Mouse (Mus musculus) brain, adult 2 months (tissue): Measurements from ENCODE around the gene Eif4enif1.
"Not testable (repeated sequence)": the region's sequence is repeated elsewhere in the genome, so short reads cannot be mapped to it uniquely, and the experiment has no call there.

Source experiments
- DNase-seq: peaks from one replicate; pipeline ENCODE4 v3.0.0; 2011; ENCODE audit warnings: low read depth, low spot score

Eif4enif1 gene

DNA sequence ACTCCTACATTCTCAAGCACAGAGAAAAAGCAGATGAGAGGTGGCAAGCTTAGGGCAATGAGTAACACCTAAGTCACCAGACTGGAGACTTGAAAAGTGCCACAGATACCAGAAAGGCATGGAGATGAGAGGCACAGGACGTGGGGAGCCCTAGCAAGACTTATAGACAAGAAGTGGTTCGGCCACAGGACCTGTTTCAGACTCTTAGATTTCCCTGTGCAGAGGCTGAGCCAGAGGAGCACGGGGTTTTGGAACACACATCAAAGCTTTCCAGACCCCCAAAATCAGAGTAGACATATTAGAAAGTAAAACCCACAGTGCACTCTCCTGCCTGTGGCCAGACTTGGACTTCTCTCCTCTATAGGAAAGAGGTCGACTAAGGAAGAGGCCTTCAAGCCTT is 20.9 kb upstream of the Eif4enif1 start:
- DNase-seq, result not testable (repeated sequence)

DNA sequence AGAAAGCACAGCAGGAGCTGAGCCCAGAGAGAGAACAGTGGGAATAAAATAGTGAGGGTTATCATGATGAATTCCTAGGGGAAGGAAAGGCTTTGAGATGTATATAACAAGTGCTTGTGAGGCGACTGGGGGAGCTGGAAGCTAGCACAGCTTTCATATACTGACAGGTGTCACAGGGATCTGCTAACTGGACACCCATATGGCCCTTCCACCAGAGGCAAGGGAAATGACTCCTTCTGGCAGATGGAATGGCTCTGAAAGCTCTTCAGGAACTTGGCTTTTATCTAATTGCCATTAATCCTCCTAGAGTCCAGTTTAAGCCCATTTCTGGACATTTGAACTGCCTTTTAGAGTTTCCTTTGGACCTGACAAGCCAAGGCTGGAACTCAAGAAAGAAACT is 20.2 kb upstream of the Eif4enif1 start:
- peak; percentile 61 for DNase-seq

DNA sequence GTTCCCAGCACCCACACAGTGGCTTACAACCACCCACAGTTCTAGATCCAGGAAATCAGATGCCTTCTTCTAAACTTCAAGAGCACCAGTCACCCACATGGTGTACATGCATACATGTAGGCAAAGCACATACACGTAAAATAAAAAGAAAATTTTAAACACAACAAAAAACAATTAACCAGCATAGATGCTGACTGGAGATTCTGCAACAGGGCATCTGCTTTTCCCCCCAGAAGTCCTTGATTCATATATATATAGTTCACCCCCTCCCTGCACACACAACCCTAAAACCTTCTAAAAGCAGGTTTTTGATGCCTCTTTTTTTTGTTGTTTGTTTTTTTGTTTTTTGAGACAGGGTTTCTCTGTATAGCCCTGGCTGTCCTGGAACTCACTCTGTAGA is 19.5 kb upstream of the Eif4enif1 start:
- not testable (repeated sequence) for DNase-seq

DNA sequence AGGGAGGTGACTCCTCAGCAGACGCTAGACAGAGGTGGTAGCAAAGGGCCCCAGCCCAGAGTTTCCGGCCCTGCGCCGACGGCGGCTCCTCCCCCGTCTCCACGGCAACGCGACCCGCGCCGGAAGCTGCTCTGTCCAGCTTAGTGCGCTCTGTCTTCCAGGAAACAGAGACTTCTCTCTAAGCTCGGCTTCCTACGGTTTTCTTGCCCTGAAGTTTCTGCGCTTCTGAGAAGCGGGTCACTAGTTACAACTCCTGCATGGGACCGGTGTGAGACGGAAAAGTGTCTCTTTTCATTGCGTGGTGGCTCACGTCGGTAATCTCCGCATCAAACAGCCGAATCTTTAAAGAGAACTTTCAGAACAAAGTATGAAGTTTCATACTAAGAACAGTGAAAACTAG is 8.8 kb upstream of the Eif4enif1 start, which contains the start of gene Sfi1:
Sfi1 (minus strand) TSS at position 101 of the 400 bp plus-strand sequence.
- DNase-seq, result no peak

DNA sequence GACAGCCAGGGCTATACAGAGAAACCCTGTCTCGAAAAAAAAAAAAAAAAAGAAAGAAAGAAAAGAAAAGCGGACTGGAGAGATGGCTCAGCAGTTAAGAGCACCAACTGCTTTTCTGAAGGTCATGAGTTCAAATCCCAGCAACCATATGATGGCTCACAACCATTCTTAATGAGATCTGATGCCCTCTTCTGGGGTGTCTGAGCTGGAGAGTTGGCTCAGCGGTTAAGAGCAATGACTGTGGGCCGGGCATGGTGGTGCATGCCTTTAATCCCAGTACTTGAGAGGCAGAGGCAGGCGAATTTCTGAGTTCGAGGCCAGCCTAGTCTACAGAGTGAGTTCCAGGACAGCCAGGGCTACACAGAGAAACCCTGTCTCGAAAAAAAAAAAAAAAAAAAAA is 1.6 kb upstream of the Eif4enif1 start:
- not testable (repeated sequence) for DNase-seq

DNA sequence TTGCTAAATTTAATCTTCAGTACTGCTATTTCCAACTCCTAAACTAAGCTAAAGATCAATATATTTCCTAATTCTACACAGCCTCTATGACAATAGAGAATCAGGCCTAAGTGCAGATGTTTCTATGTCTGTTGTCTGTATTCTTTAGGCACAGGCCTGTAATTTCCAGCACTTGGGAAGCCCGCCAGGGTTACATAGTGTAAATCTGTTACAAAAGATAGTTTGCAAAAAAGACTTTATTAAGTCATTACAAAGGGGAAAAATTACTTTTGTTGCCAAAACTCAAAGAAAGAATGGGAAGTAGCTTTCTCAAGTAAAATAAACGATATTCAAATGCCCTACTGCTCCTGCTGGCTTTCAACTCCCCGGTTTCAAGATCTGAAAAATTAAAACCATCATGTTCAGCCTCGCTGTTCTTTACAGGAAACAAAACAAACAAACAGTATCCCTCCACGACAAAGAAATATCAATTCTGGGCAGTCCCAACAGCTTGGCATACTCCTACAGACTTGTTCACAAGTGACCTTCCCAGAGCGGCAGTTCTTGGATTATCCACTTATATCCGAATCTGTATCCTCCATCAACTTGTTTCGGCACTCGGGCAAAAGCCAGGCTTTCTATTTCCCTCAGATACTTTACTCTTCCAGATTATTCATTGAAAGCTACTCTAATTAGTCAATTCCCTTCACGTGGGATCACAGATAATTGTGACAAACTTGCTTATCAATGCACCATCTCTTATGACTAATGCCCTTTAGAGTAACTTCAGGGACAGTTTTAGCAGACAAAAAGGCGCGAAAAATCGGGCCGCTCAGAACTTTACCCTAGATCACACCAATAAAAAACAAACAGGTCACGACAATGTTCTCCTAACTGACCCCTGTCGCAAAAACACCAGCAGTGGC is 614 bp upstream of the Eif4enif1 start:
- no peak for DNase-seq

DNA sequence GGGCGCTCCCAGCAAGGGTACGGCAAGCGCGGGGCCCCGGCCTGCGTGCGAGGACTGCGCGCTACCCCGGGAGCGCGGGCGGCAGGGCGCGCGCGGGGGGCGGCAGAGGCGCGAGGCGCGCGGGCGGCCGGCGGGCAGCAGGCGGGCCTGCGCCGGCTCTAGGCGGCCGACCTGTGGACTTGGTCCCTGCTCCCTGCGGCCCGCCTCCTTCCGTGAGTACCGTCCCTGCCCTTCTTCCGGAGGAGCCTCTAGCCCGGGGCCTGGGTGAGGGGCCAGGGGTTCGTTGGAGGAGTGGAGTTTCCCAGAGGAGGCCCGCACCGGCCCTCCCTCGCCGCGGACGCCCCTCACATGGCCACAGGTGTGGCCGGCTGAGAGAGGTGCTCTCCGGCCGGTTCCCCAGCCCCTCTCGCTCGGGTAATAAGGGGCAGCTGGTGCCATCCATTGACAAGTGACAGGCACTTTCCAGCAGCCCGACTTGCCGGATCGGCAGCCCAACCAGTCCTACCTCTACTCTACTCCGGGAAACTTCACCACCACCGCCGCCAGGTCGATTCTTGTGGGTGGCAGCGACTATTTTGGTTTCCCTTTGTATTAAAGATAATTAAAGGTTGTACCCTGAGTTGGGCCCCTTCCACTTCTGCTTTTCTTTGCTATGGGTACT is 719 bp downstream of the Eif4enif1 start:
- no peak for DNase-seq

DNA sequence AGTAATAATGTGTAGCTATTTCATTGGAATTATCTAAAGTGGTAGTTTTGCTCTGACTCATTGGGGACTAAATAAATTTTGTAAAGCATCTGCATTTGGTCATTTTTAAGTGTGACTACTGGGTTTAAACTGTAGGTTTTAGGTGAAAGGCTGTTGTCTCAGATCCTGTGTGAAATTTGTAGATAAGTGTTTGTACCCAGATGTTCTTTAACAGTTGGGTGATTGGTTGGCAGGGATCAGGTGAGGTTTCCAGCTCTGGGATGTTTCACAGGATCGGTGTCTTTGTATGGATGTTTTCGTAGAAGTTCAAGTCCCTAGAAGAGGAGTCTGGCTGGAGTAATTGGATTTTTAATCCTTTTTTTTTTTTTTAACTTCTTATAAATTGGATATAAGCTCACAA is 1.6 kb downstream of the Eif4enif1 start:
- DNase-seq, result no peak

DNA sequence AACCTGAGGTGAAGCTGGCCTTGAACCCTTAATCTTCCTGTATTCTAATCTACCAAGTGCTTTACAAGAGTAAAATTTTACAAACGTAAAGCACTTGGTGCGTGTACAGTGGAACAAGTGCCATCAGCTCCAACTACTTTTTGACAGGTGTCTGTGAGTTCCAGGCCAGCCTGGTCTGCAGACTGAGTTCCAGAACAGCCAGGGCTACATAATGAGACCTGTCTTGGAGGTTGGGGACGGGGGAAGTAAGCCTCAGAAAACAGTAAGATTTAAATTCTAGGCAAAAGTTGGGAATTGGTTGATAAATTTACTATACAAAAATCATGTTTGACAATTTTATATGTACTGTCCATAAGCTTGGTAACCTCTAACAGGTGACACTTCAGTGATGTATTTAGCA is 3.0 kb downstream of the Eif4enif1 start:
- DNase-seq, result no peak

DNA sequence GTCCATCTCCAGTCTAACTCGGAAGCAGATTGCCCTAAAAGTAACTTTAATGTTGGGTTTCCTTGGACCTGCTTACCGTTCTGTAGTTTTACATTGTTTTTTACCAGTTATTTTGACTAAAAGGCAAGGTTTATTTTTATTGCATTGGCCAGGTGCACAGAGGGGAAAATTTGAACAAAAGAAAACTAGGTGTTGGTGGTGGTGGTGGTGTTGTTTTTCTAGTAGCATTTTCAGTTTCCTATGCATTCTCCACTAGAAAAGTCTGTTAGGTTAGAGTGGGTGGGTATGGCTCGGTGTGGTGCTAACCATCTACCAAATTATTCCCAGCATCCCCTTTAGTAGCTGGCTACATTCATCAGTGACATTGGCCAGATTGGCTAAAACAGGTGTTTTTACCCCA is 4.6 kb downstream of the Eif4enif1 start:
- no peak for DNase-seq

DNA sequence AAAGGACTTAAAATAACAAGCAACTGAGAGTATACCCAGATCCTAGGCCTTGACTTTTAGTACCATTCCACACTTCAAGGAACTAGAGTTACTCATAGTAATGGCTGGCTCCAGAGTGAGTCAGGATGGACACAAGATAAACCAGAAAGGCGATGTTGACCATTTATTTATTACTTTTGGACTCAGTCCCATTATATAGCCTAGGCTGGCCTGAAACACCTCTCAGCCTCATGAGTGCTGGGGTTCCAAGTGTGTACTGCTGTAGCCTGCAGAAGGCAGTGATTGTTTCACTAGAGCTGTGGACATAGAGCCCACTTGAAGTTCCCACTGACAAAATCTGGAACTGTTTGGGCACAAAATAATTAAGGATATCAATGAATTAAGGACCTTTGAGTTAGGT is 10.3 kb downstream of the Eif4enif1 start:
- no peak for DNase-seq

DNA sequence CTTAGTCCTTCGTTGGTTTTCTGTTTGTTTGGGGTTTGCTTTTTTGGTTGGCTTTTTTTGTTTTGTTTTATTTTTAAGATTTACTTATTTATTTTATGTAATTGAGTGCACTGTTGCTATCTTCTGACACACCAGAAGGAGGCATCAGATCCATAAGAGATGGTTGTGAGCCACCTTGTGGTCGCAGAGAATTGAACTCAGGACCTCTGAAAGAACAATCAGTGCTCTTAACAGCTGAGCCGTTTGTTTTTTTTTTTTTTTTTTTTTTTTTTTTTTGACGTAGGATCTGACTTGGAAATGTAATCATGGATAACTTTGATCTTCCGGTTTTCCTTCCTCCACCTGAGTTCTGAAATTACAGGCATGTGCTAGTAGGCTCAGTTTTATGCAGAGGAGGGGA is 20.9 kb downstream of the Eif4enif1 start:
- DNase-seq, result no peak

DNA sequence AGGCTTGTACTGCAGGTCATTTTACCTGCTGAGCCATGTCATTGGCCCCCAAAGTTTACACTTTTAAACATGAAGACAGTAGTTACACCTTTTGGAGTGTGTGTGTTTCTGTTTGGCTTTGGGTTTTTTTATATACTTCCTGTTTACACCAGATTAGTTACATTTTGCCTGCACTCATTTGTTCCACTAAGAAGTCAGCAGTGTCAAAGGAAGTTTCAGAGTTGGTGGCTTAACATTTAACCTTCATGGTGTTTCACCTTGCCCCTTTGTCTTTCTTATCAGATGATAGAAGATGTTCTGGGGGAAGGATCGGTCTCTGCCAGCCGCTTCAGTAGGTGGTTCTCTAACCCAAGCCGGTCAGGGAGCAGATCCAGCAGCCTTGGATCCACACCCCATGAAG is 24.9 kb downstream of the Eif4enif1 start:
- DNase-seq, result no peak

DNA sequence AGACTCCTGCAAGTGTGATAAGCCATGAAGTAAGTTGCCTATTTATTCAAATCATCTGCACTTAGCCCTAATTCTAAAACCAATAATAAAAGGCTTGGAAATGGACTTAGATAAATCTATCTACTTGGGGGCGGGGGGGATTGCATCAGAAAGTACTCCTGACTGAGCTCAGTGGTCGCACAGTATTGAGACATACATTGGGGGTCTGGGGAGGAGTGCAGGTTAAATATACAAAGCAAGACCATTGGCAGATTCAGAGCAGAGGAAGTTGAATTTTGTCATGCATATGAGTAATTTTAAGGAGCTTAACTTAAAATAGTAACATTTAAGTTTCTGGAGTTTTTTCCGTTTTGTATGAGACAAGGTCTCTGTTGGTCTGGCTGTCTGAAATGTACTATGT is 30.1 kb downstream of the Eif4enif1 start:
- DNase-seq, result no peak

DNA sequence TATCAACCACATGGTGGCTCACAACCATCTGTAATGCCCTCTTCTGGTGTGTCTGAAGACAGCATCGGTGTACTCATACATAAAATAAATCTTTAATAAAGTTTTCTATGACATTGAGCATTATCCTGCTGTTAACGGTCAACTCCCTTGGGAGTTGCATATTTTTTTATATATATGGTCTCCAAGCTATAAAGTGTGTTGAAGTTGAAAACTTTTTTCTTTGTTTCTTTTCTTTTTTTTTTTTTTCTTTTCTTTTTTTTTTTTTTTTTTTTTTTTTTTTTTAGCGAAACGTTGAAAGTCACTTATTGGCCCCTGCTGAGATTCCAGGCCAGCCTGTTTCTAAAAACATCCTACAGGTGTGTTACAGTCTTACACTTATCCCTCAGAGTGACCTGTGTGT is 31.5 kb downstream of the Eif4enif1 start:
- DNase-seq, result no peak

DNA sequence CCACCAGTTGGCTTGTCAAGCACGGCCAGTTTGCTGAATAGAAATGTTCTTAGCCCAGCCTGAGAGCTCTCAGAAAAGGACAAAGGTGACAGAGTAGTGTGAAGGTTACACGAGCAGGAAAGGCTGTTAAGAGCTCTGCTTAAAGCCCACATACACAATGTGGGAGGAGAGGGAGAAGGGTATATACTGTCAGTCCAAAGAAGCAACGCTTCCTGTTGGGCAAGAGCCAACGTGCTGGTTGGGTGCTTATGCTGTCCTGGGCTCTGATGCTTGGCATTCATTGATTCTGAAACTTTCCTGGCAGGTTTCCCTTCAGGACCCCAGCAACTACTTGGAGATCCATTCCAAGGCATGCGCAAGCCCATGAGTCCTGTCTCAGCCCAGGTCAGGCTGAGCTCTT is 33.1 kb downstream of the Eif4enif1 start:
- no peak for DNase-seq

DNA sequence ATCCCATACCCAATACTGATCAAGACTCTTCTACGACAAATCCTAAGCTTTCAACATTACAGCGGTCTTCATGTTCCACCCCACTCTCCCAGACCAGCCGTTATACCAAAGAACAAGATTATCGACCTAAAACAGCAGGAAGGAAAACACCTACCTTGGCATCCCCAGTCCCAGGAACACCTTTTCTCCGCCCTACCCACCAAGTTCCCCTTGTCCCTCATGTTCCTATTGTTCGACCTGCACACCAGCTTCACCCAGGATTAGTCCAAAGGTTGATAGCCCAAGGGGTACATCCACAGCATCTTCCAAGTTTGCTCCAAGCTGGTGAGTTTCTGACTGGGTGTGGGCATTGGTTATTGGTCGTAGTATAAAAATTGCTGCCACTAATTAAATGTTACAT is 40.2 kb downstream of the Eif4enif1 start:
- no peak for DNase-seq

DNA sequence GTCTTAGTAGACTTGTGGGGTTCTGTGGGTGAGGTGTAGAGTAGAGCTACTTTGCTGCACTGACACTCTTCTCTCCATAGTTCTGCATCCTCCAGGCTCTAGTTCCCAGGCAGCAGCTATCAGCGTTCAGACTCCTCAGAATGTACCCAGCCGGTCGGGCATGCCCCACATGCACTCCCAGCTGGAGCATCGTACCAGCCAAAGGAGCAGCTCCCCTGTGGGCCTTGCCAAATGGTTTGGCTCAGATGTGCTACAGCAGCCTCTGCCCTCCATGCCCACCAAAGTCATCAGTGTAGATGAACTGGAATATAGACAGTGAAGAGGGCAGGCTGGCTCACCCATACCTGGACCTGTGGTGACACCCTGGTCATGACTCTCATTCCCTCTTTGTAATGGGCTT is 41.6 kb downstream of the Eif4enif1 start:
- peak; percentile 32 for DNase-seq

DNA sequence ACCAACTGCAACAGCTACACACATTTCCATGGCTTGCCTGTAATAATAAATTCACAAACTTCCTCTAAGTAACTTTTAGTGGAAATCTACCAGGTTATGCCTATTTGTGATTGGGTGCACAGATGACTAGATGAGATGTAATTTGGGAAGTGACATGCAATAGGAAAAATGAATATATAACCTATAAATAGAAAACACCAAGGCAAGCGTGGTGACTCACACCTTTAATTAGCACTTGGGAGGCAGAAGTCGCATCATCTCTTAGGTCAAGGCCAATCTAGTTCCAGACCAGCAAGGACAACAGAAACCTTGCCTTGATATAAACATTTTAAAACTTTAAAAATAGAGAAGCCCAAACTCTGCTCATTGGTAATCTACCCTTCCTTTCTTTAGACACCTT is 45.2 kb downstream of the Eif4enif1 start:
- peak; percentile 56 for DNase-seq

DNA sequence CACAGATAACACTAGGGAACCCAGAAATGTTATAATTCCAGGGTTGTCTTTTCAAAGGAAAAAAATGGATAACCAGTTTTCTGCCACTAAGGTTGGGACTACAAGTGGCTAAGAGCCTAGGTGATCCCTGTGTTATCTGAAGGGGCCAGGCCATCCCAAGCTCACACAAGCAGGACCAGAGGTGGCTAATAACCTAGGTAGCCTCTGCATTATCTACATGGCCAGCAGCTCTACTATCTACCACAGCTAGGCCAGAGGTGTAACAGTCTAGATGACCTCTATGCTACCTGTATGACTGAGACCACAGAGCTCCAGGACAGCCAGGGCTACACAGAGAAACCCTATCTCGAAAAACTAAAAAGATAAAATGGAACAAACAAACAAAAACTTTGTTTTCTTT is 57.3 kb downstream of the Eif4enif1 start:
- no peak for DNase-seq

DNA sequence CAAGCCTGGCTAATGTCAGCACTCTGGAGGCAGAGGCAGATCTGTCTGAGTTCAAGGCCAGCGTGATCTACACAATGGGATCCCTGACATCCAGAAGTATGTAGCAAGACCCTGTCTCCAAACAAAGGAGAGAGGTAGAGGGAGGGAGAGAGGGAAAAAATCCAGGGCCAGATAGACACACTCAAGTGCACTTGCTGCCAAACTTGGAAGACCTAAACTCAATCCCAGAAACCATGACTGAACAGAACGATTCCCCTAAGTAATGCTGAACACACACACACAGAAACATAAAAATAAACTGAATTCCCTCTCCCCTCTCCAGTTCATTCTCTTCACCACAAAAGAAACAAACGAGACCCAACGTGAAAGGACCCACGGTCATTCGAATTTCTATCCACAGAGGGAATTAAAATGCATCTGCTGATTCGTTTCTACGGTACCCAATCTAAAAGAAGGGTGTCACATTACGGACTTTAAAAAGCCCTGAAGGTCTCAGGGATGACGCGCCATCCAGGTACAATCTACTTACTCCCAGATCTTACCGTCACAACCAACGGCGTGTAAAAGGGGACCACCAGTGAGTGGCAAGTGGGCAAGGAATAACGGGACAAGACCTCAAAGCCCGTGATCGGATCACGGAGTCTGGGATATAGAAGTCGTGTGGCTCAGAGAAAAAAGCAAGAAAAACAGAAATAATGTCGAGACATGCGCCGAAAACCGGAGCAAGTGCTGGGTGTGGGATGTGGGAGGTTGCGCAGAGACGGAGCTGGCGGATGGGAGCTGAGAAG is 63.3 kb downstream of the Eif4enif1 start:
- DNase-seq, result no peak

DNA sequence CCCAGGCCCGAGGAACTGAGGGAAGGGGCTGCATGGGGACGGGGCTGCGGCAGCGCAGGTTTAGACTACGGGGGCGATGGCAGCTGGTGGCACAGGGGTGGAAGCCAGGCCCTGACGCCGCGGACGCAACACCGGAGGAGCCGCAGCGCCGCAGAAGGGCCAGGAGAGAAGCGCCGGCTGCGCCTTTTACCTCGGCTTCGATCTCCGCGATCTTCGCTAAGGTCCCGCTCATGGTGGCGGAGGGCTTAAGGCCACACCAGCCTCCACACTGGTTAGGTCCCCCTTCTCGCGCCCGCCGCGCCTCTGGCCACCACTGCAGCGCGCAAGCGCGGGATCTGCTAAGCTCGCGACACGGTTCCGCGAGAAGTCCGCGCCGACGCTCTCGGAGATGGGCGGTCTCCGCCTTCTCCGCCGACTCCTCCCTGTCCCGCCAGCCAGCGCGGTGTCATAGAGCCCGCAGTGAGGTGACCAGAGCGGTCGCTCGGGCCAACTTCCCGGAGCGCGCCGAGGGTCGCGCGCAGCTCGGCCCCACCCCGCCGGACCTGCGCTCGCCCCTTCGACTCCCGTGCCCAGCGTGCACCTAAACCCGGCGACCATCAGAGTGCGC is 64.0 kb downstream of the Eif4enif1 start, which contains the start of gene Drg1:
Drg1 (minus strand) TSS at position 337 of the 607 bp plus-strand sequence.
- DNase-seq, result peak; percentile 98
